Mouse (Mus musculus) right cerebral cortex, adult 18-20 months (tissue): Measurements from ENCODE around the gene Ckap2l.
A peak's percentile ranks its signal among the peaks of the same experiment; 100 is the strongest.

Experiments
- DNase-seq: peaks from one replicate; pipeline ENCODE4 v3.0.0; 2022; ENCODE audit warnings: mixed read lengths

The Ckap2l gene

DNA sequence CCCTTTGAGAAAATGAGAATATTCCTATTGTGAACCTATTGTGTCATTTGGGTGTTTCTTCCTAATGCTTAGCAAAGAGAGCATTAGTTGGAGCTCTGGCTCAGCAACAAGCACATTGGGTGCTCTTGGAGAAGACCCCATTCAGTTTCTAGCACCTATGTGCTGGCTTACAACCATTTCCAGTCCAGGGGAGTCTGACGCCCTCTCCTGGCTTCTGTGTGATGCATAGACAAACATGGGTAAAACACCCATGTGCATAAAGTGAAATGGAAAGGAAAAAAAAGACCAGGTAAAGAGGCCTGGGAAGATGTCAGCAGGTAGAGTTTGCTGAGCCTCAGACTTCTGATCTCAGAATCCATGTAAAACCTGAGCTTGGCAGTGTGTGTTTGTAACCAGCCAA lies 63.8 kb downstream of the Ckap2l start:
- no peak for DNase-seq

DNA sequence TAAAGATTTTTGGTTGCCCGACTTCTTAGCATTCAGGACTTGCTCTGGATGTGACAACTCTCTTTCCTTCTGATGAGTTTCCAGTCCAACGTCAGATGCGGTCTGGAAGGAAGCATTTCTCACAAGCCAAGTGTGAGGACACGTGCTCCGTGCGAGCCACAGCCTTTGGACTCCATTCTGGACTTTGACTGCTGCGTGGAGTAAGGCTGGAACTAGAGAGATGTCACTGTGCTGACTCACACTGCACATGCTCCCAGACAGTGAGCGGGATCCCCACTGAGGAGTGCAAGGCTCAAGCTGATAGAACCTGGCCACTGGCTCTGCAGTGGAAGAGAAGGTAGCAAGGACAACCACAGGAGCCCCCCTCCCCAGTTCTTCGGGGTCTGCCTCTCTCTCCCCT lies 64.5 kb downstream of the Ckap2l start:
- peak; percentile 58 for DNase-seq

DNA sequence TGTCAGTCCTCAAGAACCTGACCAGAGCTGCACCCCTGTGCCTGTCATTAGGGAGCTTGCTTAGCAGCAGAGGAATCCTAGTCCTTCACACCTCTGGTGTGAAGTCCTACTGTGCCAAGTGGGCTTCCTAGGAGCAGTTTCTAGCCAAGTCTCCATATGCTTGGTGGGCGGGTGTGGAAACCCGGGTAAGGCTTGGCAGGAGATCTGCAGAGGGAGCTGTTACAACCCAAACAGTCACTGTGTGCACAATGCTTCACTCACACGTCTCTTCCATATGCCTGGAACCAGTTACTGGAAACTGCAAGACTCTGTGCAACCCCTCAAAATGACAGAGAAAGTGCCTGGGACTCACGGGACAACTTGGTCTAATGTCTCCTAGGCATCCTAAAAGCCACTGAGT lies 65.0 kb downstream of the Ckap2l start:
- peak; percentile 93 for DNase-seq

DNA sequence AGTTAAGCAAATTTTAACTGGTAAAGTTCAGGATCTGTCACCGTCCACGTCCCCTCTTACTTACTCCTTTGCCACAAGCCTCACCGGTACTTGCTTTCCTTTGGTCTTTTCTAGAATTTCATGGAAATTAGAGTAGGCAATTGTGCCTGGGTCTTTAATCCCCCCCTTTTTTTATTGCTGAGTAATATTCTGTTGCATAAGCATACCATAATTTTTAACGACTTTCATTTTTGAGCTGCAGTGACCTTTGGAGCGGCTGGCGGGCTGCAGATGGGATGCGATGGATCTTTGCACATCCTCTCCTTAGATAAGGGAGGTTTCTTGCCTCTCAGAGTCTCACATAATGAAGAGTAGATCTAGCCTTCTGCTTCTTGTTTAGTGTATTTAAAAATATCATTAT lies 67.7 kb downstream of the Ckap2l start:
- DNase-seq = no peak

DNA sequence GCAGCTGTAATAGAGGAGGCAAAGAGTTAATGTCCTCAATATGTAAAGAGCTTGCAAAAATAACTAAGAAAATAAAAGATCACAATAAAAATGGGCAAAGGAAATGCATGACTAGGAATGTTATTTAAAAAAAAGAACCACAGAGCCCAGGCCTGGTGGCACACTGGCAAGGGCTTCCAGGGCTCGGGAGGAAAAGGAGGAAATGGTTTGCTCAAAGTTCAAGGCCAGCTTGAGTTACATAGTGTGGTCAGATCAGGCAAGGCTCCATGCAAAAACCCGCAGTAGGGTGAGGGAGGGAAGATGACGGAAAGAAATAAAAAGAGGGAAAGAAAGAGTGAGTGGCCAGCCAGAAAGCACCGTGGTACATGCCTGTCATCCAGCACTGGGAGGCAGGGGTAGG lies 68.4 kb downstream of the Ckap2l start:
- DNase-seq = no peak

DNA sequence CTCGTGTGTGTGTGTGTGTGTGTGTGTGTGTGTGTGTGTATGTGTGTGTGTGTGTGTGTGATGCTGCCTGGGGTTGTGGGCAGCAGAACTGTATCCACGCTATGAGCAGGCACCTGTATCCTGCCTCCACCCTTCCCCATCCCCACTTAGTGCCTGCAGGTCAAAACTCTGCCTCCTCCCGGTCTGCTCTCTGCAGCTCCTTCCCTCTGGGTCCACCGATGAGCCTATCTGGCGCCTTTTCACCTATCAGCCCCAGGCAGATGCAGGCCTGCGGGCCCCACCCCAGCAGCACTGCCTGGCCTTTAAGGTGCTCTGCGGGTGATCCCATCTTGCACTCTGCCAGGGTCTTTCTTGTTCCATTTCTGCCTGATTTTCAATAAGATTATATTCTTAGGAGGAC lies 69.3 kb downstream of the Ckap2l start:
- DNase-seq = no peak

DNA sequence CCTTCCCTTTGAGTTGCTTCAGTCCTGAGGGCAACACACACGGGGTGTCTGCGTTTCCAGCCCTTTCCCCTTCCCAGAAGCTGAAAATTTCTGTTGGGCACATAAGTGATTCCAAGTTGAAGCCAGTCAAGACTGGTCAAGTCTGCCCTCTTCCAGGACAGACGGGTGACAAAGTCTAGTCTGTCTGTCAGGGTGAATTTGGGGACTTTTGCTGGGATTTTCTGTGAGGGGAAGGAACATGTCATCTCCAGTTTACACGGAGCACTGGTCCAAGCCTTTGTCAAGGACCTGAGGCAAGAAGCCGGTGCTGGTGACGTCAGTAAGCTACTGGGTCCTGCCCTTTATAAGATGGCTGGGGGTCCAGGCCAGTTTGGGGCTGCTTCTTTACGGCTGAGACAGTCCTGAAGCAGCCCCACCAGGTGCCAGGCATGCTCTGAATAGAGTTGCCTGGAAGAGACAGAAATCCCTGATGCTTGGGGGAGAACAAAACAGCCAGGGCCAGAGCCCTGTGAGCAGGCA lies 69.9 kb downstream of the Ckap2l start:
- no peak for DNase-seq

DNA sequence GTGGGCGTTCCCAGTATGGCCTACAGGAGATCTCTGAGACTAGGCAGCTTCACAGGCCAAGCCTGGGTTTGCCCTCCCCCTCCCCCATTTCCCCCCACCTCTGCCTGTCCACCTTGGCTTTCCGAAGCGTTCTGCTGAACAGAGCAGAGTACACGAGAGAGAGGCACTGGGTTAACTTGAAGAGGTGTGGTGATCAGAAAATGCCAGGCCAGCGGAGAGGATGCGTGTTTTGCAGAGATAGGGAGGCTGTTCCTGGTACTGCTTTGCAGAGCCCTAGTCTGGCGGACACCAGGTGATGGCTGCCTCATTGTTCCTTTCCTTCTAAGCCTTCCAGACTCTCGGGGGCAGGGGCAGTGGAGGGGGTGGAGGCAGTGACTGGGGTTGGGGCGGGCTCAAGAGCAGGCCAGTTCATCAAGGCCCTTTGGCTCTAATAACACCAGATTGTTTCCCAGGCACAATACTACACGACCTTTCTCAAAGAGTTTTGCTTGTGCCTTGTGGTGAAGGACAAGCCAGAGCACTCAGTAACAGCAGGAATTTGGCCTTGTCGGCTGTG lies 70.6 kb downstream of the Ckap2l start:
- no peak for DNase-seq

DNA sequence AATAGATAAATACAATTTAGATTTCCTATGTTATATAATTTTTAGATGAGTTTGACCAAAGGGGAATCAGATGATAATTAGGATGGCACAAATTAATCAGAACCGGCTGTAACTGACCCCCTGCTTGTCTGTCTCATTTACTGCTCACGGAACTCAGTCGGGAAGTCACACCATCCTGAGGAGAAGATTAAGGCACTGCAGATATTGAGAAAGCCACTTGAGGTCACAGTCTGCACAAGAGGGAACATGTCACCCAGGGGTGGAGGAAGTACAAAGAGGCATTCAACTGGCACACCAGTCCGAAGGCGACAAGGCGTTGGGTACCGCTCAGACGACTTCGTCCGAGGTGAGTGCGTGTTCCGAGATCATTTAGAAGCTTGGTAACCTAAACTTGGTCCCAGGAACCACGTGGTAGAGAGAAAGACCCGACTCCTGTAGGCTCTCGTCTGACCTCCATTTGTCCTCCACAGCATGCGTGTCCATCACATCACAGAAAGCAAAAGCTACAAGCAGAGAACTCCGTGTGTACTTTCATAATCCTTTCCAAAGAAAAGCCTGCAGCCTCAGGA lies 71.7 kb downstream of the Ckap2l start:
- DNase-seq = no peak

DNA sequence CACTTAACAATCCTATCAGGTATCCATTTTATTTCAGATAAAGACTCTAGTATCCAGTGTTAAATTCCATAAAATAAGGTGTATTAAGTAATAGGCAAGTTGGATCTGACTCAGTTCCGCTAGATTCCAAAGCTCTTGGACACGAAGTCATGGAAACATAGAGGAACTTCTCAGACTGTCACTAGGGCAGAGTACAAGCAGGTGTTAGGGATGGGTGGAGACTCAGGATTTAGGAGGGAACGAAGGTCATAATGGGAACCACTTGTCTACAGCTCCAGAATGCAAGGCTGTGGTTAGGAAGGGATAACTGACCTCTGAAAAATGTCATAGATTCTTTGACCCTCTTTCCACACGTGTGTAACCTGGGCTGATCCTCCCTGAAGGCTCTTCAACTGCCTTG lies 72.8 kb downstream of the Ckap2l start:
- no peak for DNase-seq

DNA sequence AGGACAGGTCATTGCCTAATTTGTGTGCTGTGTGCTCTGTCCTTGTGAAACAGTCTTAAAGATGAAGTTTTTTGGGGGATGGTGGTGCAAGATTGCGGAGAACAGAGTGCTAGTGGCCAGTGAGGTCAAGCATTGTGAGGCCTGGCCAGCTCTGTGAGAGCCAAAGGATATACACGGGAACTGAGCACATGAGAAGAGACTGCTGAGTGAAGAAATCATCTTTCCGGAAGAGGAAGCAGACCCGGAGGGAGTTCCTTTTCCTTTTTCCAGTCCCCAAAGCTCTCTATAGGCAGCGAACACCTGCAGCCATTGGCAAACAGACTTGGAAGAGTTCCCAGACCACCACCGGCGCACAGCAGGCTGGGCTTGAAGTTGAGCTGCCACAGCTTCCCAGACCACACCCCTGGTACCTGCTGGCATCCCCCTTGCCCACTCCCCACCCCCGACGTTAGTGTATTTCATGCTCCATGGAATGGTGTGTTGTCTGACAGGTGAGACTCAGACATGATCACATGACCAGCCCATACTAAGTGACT lies 75.8 kb downstream of the Ckap2l start:
- DNase-seq = no peak

DNA sequence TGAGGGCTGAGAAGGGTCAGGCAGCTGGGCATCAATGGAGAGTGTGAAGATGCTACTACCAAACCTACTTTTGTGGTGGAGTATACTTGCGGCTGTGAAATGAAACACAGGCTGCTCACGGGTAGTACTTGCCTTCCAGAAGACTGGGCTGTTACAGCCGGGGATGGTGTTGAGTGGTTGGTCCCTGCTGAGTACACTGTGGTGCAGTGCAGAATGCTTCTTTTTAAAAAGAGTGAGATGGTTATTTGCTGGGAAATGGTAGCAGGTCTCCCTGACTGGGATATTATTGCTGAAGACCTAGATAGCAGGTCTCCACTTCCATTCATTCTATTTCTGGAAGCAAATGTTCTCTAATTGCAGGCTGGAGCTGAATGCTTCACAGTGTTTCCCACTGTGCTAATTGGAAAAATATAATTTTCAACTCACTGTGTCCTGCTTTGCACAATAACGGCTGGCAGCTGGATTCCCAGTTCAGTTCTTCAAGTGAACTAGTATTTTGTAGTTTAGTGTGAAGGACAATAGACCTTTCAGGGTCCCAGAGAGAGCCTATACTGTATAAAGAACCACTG lies 78.4 kb downstream of the Ckap2l start:
- DNase-seq = no peak
